Mouse (Mus musculus) embryonic facial prominence, embryonic 11.5 days (tissue): ENCODE results near the gene Pds5b. TPM values are rescaled to one million over a fixed set of nuclear protein-coding genes. Genes with fewer than 3 reads are reported as not detected.

ENCODE experiments used
- ATAC-seq: fragments of 200-750 bp; cut with Nextera tagmentation; replicated peaks from 2 replicates; pipeline ENCODE4 v1.8.0; 2017; ENCODE audit warnings: low read depth; ENCODE audit not compliant: insufficient number of reproducible peaks, low FRiP score, low TSS enrichment
- DNase-seq: peaks from one replicate; pipeline ENCODE4 v3.0.0-alpha.2; 2015; ENCODE audit warnings: low spot score
- H3K27ac ChIP-seq: fragments of 300-500 bp; sonication (generic); replicated peaks from 2 replicates; pipeline ENCODE4 v1.5.1; 2014; ENCODE audit warnings: mild to moderate bottlenecking, low read depth, low read length, control low read depth
- H3K27me3 ChIP-seq: fragments of 300-500 bp; sonication (generic); 2 replicates; pipeline ENCODE4 v1.6.1; 2014; ENCODE audit warnings: mild to moderate bottlenecking, low read length, moderate library complexity, mixed read lengths; ENCODE audit not compliant: control insufficient read depth, insufficient read depth
- H3K36me3 ChIP-seq: fragments of 300-500 bp; sonication (generic); replicated peaks from 2 replicates; pipeline ENCODE4 v1.6.1; 2014; ENCODE audit warnings: low read depth, mild to moderate bottlenecking, low read length, moderate library complexity, mixed read lengths; ENCODE audit not compliant: control insufficient read depth, insufficient read depth
- H3K4me1 ChIP-seq: fragments of 300-500 bp; sonication (generic); 2 replicates; pipeline ENCODE4 v1.6.1; 2014; ENCODE audit warnings: low read length, mixed read lengths; ENCODE audit not compliant: control insufficient read depth, insufficient read depth
- H3K4me2 ChIP-seq: fragments of 300-500 bp; sonication (generic); 2 replicates; pipeline ENCODE4 v1.6.1; 2014; ENCODE audit warnings: low read depth, mild to moderate bottlenecking, control low read depth, low read length, moderate library complexity
- H3K4me3 ChIP-seq: fragments of 300-500 bp; sonication (generic); 2 replicates; pipeline ENCODE4 v1.5.1; 2014; ENCODE audit warnings: low read depth, low read length, control low read depth
- H3K9ac ChIP-seq: fragments of 300-500 bp; sonication (generic); replicated peaks from 2 replicates; pipeline ENCODE4 v1.6.1; 2014; ENCODE audit warnings: mild to moderate bottlenecking, control low read depth, low read length
- H3K9me3 ChIP-seq: fragments of 300-500 bp; sonication (generic); replicated peaks from 2 replicates; pipeline ENCODE4 v1.6.1; 2016; ENCODE audit warnings: mild to moderate bottlenecking, low read length, inconsistent platforms, mixed read lengths; ENCODE audit not compliant: control insufficient read depth
- WGBS: fragments of 180-500 bp; shearing (Covaris S2); extraction: QIAGEN DNeasy Blood & Tissue Kit; methylation state at CpG from one replicate; pipeline ENCODE4 v1.1.7; 2014; 5-methylcytosine and 5-hydroxymethylcytosine counted together
- polyA plus RNA-seq: library from polyadenylated mRNA; unstranded; fragments of >200 nt; fragmentation: Nextera tagmentation; extraction: Ambion mirVana; gene quantifications from 2 replicates; pipeline ENCODE4 v1.2.1, GENCODE M21; 2014

Gene Pds5b
- polyA plus RNA-seq, 1 experiment from 2014 or later, result 56.5 TPM

DNA sequence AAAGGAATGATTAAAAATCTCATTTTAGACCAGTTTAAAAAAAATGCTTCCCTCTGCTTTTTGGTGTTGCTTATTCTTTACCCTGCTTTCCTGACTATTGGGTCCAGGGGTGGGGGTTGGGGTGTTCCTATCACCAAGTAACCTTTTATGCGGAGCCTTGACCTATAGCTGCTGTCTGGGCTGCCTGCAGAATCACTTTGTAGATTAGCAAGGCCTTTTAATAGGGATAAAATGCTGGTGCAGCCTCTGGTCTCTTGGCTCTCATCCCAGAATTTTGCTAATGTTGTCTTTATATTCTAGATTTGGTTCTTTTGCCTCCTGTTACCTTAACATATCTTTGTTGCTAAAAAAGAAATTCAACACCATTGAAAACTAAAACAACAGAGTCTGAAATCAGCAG lies 181.0 kb downstream of the Pds5b start:
- DNase-seq, result no peak
- Histone ChIP-seq H3K4me1 (no peaks in the 10 kb centered on the region), H3K4me2 (no peak overlapping the region), H3K4me3 (no peak overlapping the region), H3K27ac (no peak overlapping the region), H3K27me3 (no peaks in the 10 kb centered on the region), H3K36me3 (no peaks in the 10 kb centered on the region), H3K9ac (no peak overlapping the region), H3K9me3 (no peaks in the 10 kb centered on the region)
- no peak for ATAC-seq
- WGBS, result 59% methylated on average over 1 of the region's 1 CpGs

- Histone ChIP-seq H3K27me3 (no peaks in the 10 kb centered on the region), H3K4me3 (no peak overlapping the region), H3K4me1 (no peaks in the 10 kb centered on the region), H3K9me3 (no peaks in the 10 kb centered on the region), H3K36me3 (no peaks in the 10 kb centered on the region), H3K27ac (no peak overlapping the region), H3K9ac (no peak overlapping the region), H3K4me2 (no peak overlapping the region)
- ATAC-seq (no peak), DNase-seq (no peak)
- 59% methylated on average over 5 of the region's 5 CpGs for WGBS
These were observed 186.2 kb downstream of the Pds5b start for GRCm38 (mm10) chr5:150859642-150860194.

Other genes starting within 250 kb of the Pds5b start
- not detected in 2 replicates for gene Zar1l, start 155.6 kb upstream of the Pds5b start, polyA plus RNA-seq
- gene Brca2, start 151.1 kb upstream of the Pds5b start, polyA plus RNA-seq, result 21.4 and 29.6 TPM in 2 replicates
- 2.3 and 3.6 TPM in 2 replicates for gene N4bp2l1, start 76.6 kb upstream of the Pds5b start, polyA plus RNA-seq
- 44.4 and 56.0 TPM in 2 replicates for gene N4bp2l2, start 7.6 kb upstream of the Pds5b start, polyA plus RNA-seq